Mouse (Mus musculus) bone marrow, adult 2 months (tissue): ENCODE measurements around the gene Commd9.

Experiments used
- CTCF ChIP-seq: fragments of 200-500 bp; IDR thresholded peaks from 2 replicates; pipeline ENCODE4 v1.5.1; 2011; ENCODE audit warnings: low read length, control low read depth; ENCODE audit not compliant: control insufficient read depth, insufficient read depth
- POLR2A ChIP-seq: fragments of 200-500 bp; IDR thresholded peaks from 2 replicates; pipeline ENCODE4 v1.6.1; 2011; ENCODE audit warnings: low read depth, mild to moderate bottlenecking, control low read depth, low read length, borderline replicate concordance; ENCODE audit not compliant: control insufficient read depth

DNA sequence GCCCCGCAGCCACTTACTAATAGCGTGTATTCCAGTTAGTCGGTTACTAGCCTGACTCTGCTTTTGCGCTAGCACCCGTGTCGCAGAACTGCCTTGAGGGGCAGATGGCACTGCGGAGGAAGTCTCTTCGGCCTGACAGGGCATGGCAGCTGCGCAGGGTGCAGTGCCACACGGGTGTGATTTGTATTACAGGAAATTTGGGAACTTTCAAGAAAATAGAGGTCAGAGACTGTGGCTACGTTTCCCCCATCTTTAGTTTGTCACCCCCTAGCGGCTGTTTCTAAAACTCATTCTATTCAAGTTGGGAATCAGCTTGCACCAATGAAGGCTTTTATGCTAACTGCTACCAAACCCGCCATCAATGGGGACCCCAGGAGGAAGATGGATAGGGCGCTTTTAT, 14.9 kb upstream of the Commd9 start:
- TF ChIP-seq POLR2A (no peak), CTCF (no peak)
